ENCODE assay signal across 15 mouse cellular contexts in genomic region chr5:142113210-142114175, GRCm38 (mm10).
DNase-seq lines count a peak whose midpoint lies in the region; ATAC-seq lines count a peak whose summit lies in the region.
"Had no signal": no experiment of that assay in that cellular context is flagged by ENCODE, and none has a peak within 500 bp of the region (broad histone marks: within the 10 kb centered on the region; RNA-seq: fewer than 3 reads in every experiment).

No protein-coding gene starts in this region.

- ATAC-seq in embryonic facial prominence, embryonic 12.5 days (ENCODE audit: insufficient number of reproducible peaks, insufficient read depth, low FRiP score, low TSS enrichment), result 0 out of 2 replicates have a peak, but pooled peaks have one; percentile 28
- ATAC-seq in forebrain, embryonic 14.5 days, result peak; percentile 37; the same call in 1 of the 2 replicates
- ATAC-seq in neural tube, embryonic 13.5 days (ENCODE audit: low read depth), result peak; percentile 80

- H3K4me1 ChIP-seq in embryonic facial prominence, embryonic 12.5 days, result no peaks in the 10 kb centered on the region
- H3K4me1 ChIP-seq in embryonic facial prominence, embryonic 10.5 days, result peaks cover 11% of the 10 kb centered on the region
- H3K4me1 ChIP-seq in forebrain, embryonic 14.5 days (ENCODE audit: control insufficient read depth, insufficient read depth, low read length), result peaks cover 2% of the 10 kb centered on the region; the same call in 1 of the 2 replicates
- H3K4me1 ChIP-seq in neural tube, embryonic 13.5 days (replicated peaks), result peaks cover 20% of the 10 kb centered on the region
- H3K4me1 ChIP-seq: heart, embryonic 10.5 days had no signal

- WGBS in embryonic facial prominence, embryonic 12.5 days, result 38% methylated on average over 18 of the region's 18 CpGs
- WGBS in embryonic facial prominence, embryonic 10.5 days, result 39% methylated on average over 18 of the region's 18 CpGs
- 11% methylated on average over 18 of the region's 18 CpGs for WGBS in forebrain, embryonic 14.5 days
- whole genome bisulfite sequencing in neural tube, embryonic 13.5 days, result 15% methylated on average over 18 of the region's 18 CpGs

- no peak overlapping the region for H3K9ac ChIP-seq in embryonic facial prominence, embryonic 12.5 days
- no peak overlapping the region for H3K9ac ChIP-seq in forebrain, embryonic 14.5 days (ENCODE audit: low read length)
- H3K9ac ChIP-seq in neural tube, embryonic 13.5 days, result peak overlapping the region; percentile 26; the same call in 1 of the 2 replicates

- 0 out of 2 replicates have a peak, but pooled peaks cover 4% of the 10 kb centered on the region for H3K9me3 ChIP-seq in embryonic facial prominence, embryonic 12.5 days
- H3K9me3 ChIP-seq in embryonic facial prominence, embryonic 10.5 days, result 0 out of 2 replicates have a peak, but pooled peaks cover 8% of the 10 kb centered on the region
- H3K9me3 ChIP-seq in forebrain, embryonic 14.5 days (replicated peaks; ENCODE audit: control insufficient read depth, low read length), result 0 out of 2 replicates have a peak, but pooled peaks cover 2% of the 10 kb centered on the region
- peaks cover 5% of the 10 kb centered on the region; the same call in 1 of the 2 replicates for H3K9me3 ChIP-seq in neural tube, embryonic 13.5 days
- H3K9me3 ChIP-seq: heart, embryonic 10.5 days had no signal

- DNase-seq in embryonic facial prominence, embryonic 10.5 days (ENCODE audit: low spot score), result no peak
- peak; percentile 52 for DNase-seq in forebrain, embryonic 14.5 days (ENCODE audit: low spot score)
- peak; percentile 37 for DNase-seq in mesoderm, embryonic 11.5 days (ENCODE audit: low read depth, low spot score)
- no peak for DNase-seq in urinary bladder, adult 2 months (ENCODE audit: low spot score)
- no peak for DNase-seq in thymus, postnatal 14 days
- DNase-seq in lung, postnatal 14 days, result no peak
- DNase-seq: adrenal gland, postnatal 25 days; cerebellum, adult 11 months; heart, postnatal 36 days; kidney, adult 18-20 months; lung, postnatal 10 days had no signal

- H3K4me3 ChIP-seq in embryonic facial prominence, embryonic 12.5 days, result no peak overlapping the region
- no peak overlapping the region for H3K4me3 ChIP-seq in embryonic facial prominence, embryonic 10.5 days
- H3K4me3 ChIP-seq in forebrain, embryonic 14.5 days (ENCODE audit: low read depth, low read length), result no peak overlapping the region
- H3K4me3 ChIP-seq in neural tube, embryonic 13.5 days, result no peak overlapping the region
- H3K4me3 ChIP-seq: heart, embryonic 10.5 days; left cerebral cortex, adult 2 months had no signal

- H3K27ac ChIP-seq in embryonic facial prominence, embryonic 12.5 days, result no peak overlapping the region
- no peak overlapping the region for H3K27ac ChIP-seq in embryonic facial prominence, embryonic 10.5 days (replicated peaks)
- no peak overlapping the region for H3K27ac ChIP-seq in forebrain, embryonic 14.5 days (ENCODE audit: low read depth, low read length)
- H3K27ac ChIP-seq in neural tube, embryonic 13.5 days (replicated peaks), result peak overlapping the region; percentile 56
- H3K27ac ChIP-seq: heart, embryonic 10.5 days; left cerebral cortex, adult 2 months had no signal

- H3K4me2 ChIP-seq in embryonic facial prominence, embryonic 12.5 days (replicated peaks), result no peak overlapping the region
- H3K4me2 ChIP-seq in forebrain, embryonic 14.5 days (ENCODE audit: low read length), result no peak overlapping the region
- H3K4me2 ChIP-seq in neural tube, embryonic 13.5 days, result no peak overlapping the region

- no peaks in the 10 kb centered on the region for H3K36me3 ChIP-seq in embryonic facial prominence, embryonic 12.5 days
- no peaks in the 10 kb centered on the region for H3K36me3 ChIP-seq in embryonic facial prominence, embryonic 10.5 days (replicated peaks)
- no peaks in the 10 kb centered on the region for H3K36me3 ChIP-seq in forebrain, embryonic 14.5 days (ENCODE audit: control insufficient read depth, insufficient read depth, low read length)
- no peaks in the 10 kb centered on the region for H3K36me3 ChIP-seq in neural tube, embryonic 13.5 days

- H3K27me3 ChIP-seq in embryonic facial prominence, embryonic 12.5 days, result no peaks in the 10 kb centered on the region
- H3K27me3 ChIP-seq in embryonic facial prominence, embryonic 10.5 days (replicated peaks; ENCODE audit: low read depth, poor library complexity, severe bottlenecking), result 0 out of 2 replicates have a peak, but pooled peaks cover 3% of the 10 kb centered on the region
- H3K27me3 ChIP-seq in forebrain, embryonic 14.5 days (replicated peaks; ENCODE audit: control insufficient read depth, insufficient read depth, low read length), result no peaks in the 10 kb centered on the region
- 0 out of 2 replicates have a peak, but pooled peaks cover 3% of the 10 kb centered on the region for H3K27me3 ChIP-seq in neural tube, embryonic 13.5 days

Comparison
In these comparisons a context has a peak if more than half of its experiments do, and no peak if none do; other contexts are left out.
1. ATAC-seq: peak in every context shown above with its lines; median percentile 80 in neural tube, embryonic 13.5 days; 37 in forebrain, embryonic 14.5 days; 28 in embryonic facial prominence, embryonic 12.5 days.
2. DNase-seq: peak in forebrain, embryonic 14.5 days (single experiment) and mesoderm, embryonic 11.5 days (single experiment); none in embryonic facial prominence, embryonic 10.5 days (single experiment), urinary bladder, adult 2 months (single experiment), thymus, postnatal 14 days (single experiment) and lung, postnatal 14 days (single experiment).